Mouse (Mus musculus): ENCODE measurements around the gene Smc1b. TPM values are rescaled to one million over a fixed set of nuclear protein-coding genes. Genes with fewer than 3 reads are reported as not detected.

Gene Smc1b
- polyA plus RNA-seq (2014; fragmentation: Nextera tagmentation; extraction: Ambion mirVana) = 0.12 and 0.55 TPM in 2 replicates

DNA sequence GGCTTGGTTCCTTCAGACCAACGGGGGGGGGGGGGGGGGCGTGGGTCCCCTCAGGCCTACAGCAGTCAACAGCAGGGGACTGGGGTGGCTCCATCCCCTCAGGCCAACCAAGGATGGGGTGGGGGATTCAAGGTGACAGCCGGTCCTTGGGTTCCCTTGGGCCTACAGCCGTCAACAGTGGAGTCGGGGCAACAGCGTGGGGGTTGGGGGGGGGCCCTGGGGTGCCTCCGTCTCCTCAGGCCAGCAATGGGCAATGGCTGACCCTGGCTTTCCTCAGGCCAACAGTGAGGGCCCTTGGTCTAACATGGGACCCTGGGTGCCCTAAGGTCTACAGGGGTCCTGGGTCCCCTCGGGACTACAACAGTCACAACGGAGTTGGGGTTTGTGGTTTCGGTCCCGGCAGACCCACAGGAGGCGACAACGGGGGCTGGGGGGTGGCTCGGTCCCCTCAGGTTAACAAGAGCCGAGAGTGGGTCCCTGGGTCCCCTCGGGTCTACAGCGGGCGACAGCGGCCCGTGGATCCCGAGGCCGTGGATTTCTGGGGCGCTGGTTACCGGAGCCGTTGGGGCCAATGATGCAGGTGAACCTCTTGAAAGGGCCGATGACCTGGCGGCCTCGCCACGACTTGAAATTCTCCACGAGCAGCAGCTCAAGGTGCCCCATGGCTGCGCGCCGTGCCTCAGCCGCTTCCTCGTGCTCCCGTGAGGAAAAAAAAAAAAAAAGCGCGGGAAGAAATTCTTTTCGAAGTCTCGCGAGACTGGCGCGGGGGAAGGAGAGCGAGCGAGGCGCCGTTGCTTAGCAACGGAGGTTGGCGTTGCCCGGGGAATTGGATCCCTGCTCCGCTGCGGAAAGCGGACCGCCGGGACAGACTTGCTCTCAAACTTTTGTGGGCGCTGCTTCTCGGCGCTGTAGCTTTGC lies at the start of gene Smc1b, which contains the start of gene Ribc2:
Gene Smc1b, minus strand, starts transcription at position 690 of the 918 bp plus-strand sequence.
Gene Ribc2, plus strand, starts transcription at position 804 of the 918 bp plus-strand sequence.
- H3K9me3 ChIP-seq (ENCODE audit: control insufficient read depth, low read length) = no peaks in the 10 kb centered on the region
- ATAC-seq (ENCODE audit: low FRiP score, low TSS enrichment) (peak; percentile 24; the same call in 1 of the 2 replicates), DNase-seq (peak; percentile 96)
- WGBS = 33% methylated on average over 56 of the region's 58 CpGs
- no peaks in the 10 kb centered on the region for H3K27me3 ChIP-seq (ENCODE audit: control insufficient read depth, insufficient read depth, low read length)
- H3K4me3 ChIP-seq (replicated peaks; ENCODE audit: low read depth, low read length) = peak within 1 kb of the TSS; percentile 33
- H3K4me2 ChIP-seq (ENCODE audit: low read length) = peak within 1 kb of the TSS; percentile 61
- H3K36me3 ChIP-seq (ENCODE audit: control insufficient read depth, insufficient read depth, low read length) = no peaks in the 10 kb centered on the region
- no peak within 1 kb of the TSS for H3K27ac ChIP-seq (replicated peaks; ENCODE audit: low read depth, low read length)
- no peak within 1 kb of the TSS; the same call in 1 of the 2 replicates for H3K9ac ChIP-seq (replicated peaks; ENCODE audit: low read length)
- peaks cover 5% of the 10 kb centered on the region for H3K4me1 ChIP-seq (ENCODE audit: control insufficient read depth, insufficient read depth, low read length)

DNA sequence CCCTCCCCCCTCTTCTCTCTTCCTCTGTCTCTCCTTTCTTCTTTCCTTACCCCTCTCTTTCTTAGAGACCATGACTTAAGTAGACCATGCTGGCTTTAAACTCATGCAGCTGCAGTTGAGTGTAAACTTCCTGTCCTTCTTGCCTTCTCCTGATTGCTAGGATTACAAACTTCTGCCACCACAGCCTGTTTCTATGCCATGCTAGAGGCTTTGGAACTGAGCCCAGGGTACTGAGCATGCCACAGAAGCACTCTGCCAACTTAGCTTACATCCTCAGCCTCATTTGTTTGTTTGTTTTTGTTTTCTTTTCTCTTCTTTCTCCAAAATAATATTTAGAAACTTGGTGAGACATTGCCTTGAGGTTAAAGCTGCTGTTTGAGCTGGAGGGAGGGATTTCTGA lies 48.6 kb upstream of the Smc1b start:
- Histone ChIP-seq H3K27ac (replicated peaks; ENCODE audit: low read depth, low read length) (no peak overlapping the region), H3K4me2 (ENCODE audit: low read length) (no peak overlapping the region), H3K9ac (replicated peaks; ENCODE audit: low read length) (no peak overlapping the region), H3K27me3 (ENCODE audit: control insufficient read depth, insufficient read depth, low read length) (no peaks in the 10 kb centered on the region), H3K36me3 (ENCODE audit: control insufficient read depth, insufficient read depth, low read length) (no peaks in the 10 kb centered on the region), H3K9me3 (ENCODE audit: control insufficient read depth, low read length) (no peaks in the 10 kb centered on the region), H3K4me3 (replicated peaks; ENCODE audit: low read depth, low read length) (no peak overlapping the region), H3K4me1 (ENCODE audit: control insufficient read depth, insufficient read depth, low read length) (no peaks in the 10 kb centered on the region)
- ATAC-seq (ENCODE audit: low FRiP score, low TSS enrichment) = no peak
- DNase-seq = no peak

DNA sequence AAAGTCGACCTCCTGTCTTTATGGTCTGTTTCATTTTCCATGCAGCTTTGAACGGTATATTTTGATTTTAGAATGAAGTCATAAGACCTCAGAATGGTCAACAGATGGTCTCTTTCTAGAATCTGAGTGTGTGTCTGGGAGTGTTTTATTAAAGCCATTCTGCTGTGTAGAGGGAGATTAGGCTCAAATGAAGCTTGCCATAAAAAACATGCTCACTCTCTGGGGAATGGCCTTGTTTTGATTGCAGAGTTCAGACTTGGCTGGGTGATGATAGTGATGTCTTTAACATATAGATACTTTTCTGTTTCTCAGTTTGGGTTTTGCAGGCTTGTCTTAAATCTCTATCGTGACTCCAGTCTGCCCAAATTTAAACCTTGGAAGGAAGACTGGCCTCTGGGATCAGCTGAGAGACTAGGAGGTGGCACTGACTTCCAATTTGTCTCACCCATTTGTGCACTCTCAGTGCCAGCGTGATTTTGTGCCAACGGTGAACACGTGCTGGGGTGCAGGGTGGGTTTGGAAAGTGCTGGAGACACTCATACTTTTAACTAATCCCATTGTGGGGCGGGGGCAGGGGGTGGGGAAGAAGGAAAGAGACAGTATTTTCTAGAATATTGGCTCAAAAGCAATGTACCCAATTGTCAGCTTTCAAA lies 47.9 kb upstream of the Smc1b start:
- DNase-seq = peak; percentile 40
- Histone ChIP-seq H3K36me3 (ENCODE audit: control insufficient read depth, insufficient read depth, low read length) (no peaks in the 10 kb centered on the region), H3K4me3 (replicated peaks; ENCODE audit: low read depth, low read length) (no peak overlapping the region), H3K9ac (replicated peaks; ENCODE audit: low read length) (no peak overlapping the region), H3K4me1 (ENCODE audit: control insufficient read depth, insufficient read depth, low read length) (no peaks in the 10 kb centered on the region), H3K27me3 (ENCODE audit: control insufficient read depth, insufficient read depth, low read length) (no peaks in the 10 kb centered on the region), H3K9me3 (ENCODE audit: control insufficient read depth, low read length) (no peaks in the 10 kb centered on the region), H3K4me2 (ENCODE audit: low read length) (no peak overlapping the region), H3K27ac (replicated peaks; ENCODE audit: low read depth, low read length) (no peak overlapping the region)
- WGBS = 69% methylated on average over 7 of the region's 7 CpGs
- no peak for ATAC-seq (ENCODE audit: low FRiP score, low TSS enrichment)

DNA sequence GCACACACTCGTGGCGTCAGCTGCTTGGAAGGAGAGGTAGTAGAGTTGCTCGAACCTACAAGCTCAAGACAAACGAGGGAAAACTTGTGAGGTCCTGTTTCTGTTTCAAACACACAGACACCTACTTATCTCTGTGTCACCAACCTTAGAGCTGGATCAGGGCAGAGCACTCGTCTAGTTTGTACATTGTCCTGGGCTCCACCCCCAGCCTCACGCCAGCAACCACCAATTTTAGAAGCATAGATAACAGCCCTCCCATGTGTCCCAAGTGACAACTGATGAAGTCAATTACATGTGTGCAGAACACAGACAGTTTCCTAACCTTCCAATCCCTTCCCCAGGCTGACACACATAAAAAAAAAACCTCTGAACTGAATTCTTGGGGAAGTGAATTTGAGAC lies 46.4 kb upstream of the Smc1b start:
- Histone ChIP-seq H3K4me2 (ENCODE audit: low read length) (no peak overlapping the region), H3K27ac (replicated peaks; ENCODE audit: low read depth, low read length) (no peak overlapping the region), H3K4me1 (ENCODE audit: control insufficient read depth, insufficient read depth, low read length) (no peaks in the 10 kb centered on the region), H3K4me3 (replicated peaks; ENCODE audit: low read depth, low read length) (no peak overlapping the region), H3K36me3 (ENCODE audit: control insufficient read depth, insufficient read depth, low read length) (no peaks in the 10 kb centered on the region), H3K9ac (replicated peaks; ENCODE audit: low read length) (no peak overlapping the region), H3K9me3 (ENCODE audit: control insufficient read depth, low read length) (no peaks in the 10 kb centered on the region), H3K27me3 (ENCODE audit: control insufficient read depth, insufficient read depth, low read length) (no peaks in the 10 kb centered on the region)
- ATAC-seq (ENCODE audit: low FRiP score, low TSS enrichment) = no peak
- no peak for DNase-seq
- WGBS = 80% methylated on average over 6 of the region's 6 CpGs

DNA sequence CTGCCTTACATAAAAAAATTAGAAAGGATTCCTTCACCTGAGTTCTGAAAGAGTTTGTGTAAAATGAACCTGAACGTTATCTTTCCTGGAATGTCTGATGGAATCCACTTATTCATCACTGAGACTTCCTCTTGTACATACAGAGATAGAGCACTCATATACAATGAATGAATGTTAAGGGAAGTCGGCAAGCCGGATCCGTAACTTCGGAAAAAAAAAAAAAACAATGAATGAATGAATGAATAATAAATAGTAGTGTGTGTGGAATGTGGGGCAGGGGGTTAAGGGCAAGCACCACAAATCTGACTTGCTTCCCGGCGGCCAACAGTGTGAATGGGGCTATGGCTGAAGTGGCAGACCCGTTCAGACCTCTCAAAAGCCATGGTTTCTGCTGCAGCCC lies 45.8 kb upstream of the Smc1b start:
- 75% methylated on average over 8 of the region's 8 CpGs for WGBS
- DNase-seq = peak; percentile 89
- no peaks in the 10 kb centered on the region for H3K27me3 ChIP-seq (ENCODE audit: control insufficient read depth, insufficient read depth, low read length)
- no peak overlapping the region for H3K4me3 ChIP-seq (replicated peaks; ENCODE audit: low read depth, low read length)
- H3K4me1 ChIP-seq (ENCODE audit: control insufficient read depth, insufficient read depth, low read length) = no peaks in the 10 kb centered on the region
- no peaks in the 10 kb centered on the region for H3K9me3 ChIP-seq (ENCODE audit: control insufficient read depth, low read length)
- no peak overlapping the region for H3K4me2 ChIP-seq (ENCODE audit: low read length)
- no peak overlapping the region for H3K9ac ChIP-seq (replicated peaks; ENCODE audit: low read length)
- no peak for ATAC-seq (ENCODE audit: low FRiP score, low TSS enrichment)
- no peaks in the 10 kb centered on the region for H3K36me3 ChIP-seq (ENCODE audit: control insufficient read depth, insufficient read depth, low read length)
- H3K27ac ChIP-seq (replicated peaks; ENCODE audit: low read depth, low read length) = no peak overlapping the region

DNA sequence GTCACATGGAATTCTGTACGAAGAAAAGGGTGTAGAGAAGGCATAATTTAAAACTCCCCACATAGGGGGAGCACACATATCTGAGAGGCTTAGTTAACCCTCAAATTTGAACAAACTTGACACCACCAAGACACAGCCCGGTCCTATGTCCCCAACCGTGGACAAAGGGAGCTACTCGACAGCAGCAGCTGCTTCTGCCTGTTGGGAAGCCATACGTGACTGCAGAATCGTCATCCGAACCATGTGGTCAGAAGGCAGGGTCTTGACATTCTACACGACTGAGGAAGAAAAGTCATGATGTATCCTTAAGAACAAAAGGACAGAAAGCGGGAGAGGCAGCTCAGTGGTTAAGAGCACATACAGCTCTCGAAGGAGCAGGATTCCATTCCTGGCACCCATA lies 42.3 kb upstream of the Smc1b start:
- WGBS = 82% methylated on average over 10 of the region's 10 CpGs
- H3K9ac ChIP-seq (replicated peaks; ENCODE audit: low read length) = no peak overlapping the region
- no peaks in the 10 kb centered on the region for H3K27me3 ChIP-seq (ENCODE audit: control insufficient read depth, insufficient read depth, low read length)
- H3K4me3 ChIP-seq (replicated peaks; ENCODE audit: low read depth, low read length) = no peak overlapping the region
- no peaks in the 10 kb centered on the region for H3K4me1 ChIP-seq (ENCODE audit: control insufficient read depth, insufficient read depth, low read length)
- H3K4me2 ChIP-seq (ENCODE audit: low read length) = no peak overlapping the region
- H3K9me3 ChIP-seq (ENCODE audit: control insufficient read depth, low read length) = no peaks in the 10 kb centered on the region
- DNase-seq = no peak
- no peak overlapping the region for H3K27ac ChIP-seq (replicated peaks; ENCODE audit: low read depth, low read length)
- ATAC-seq (ENCODE audit: low FRiP score, low TSS enrichment) = no peak
- H3K36me3 ChIP-seq (ENCODE audit: control insufficient read depth, insufficient read depth, low read length) = no peaks in the 10 kb centered on the region

DNA sequence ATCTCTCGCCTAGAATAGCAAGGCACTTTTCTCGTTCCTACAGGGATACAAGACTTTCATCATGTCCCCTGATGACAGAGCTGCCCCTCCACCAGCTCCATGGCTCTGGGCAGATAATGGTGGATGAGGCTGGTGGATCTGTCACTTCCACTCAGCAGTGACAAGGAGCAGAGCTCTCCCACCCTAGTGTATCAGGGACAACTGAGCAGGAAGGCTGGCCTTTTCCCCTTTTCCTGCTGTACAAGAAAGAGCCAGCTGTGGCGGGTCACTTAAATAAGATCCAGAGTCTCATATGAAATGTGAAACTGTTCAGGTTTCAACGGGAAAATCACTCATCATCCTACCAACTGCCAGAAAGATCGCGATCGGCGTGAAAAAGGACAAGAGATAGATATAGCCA lies 41.7 kb upstream of the Smc1b start:
- H3K4me2 ChIP-seq (ENCODE audit: low read length) = no peak overlapping the region
- ATAC-seq (ENCODE audit: low FRiP score, low TSS enrichment) = no peak
- no peak for DNase-seq
- no peaks in the 10 kb centered on the region for H3K9me3 ChIP-seq (ENCODE audit: control insufficient read depth, low read length)
- no peak overlapping the region for H3K9ac ChIP-seq (replicated peaks; ENCODE audit: low read length)
- 88% methylated on average over 8 of the region's 8 CpGs for WGBS
- no peak overlapping the region for H3K4me3 ChIP-seq (replicated peaks; ENCODE audit: low read depth, low read length)
- no peaks in the 10 kb centered on the region for H3K27me3 ChIP-seq (ENCODE audit: control insufficient read depth, insufficient read depth, low read length)
- H3K27ac ChIP-seq (replicated peaks; ENCODE audit: low read depth, low read length) = no peak overlapping the region
- no peaks in the 10 kb centered on the region for H3K36me3 ChIP-seq (ENCODE audit: control insufficient read depth, insufficient read depth, low read length)
- no peaks in the 10 kb centered on the region for H3K4me1 ChIP-seq (ENCODE audit: control insufficient read depth, insufficient read depth, low read length)

DNA sequence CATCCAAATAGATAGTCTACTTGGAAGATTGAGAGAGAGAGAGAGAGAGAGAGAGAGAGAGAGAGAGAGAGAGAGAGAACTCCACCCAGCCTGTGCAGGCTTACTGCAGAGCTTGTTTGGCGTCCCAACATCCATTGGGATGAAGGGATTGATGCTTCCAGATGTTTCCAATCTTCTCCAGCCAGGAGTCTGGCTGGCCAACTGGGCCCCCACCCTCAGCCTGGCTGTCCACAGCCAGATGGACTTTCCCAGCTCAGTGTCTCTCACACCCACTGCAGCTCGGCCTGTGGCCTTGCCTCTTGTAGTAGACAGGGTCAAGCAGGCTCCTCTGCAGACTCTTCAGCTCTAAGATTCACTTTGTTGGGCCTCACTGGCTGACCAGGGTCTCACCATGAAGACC lies 40.3 kb upstream of the Smc1b start:
- Histone ChIP-seq H3K27me3 (ENCODE audit: control insufficient read depth, insufficient read depth, low read length) (no peaks in the 10 kb centered on the region), H3K27ac (replicated peaks; ENCODE audit: low read depth, low read length) (no peak overlapping the region), H3K9me3 (ENCODE audit: control insufficient read depth, low read length) (no peaks in the 10 kb centered on the region), H3K4me2 (ENCODE audit: low read length) (no peak overlapping the region), H3K4me3 (replicated peaks; ENCODE audit: low read depth, low read length) (no peak overlapping the region), H3K9ac (replicated peaks; ENCODE audit: low read length) (no peak overlapping the region), H3K36me3 (ENCODE audit: control insufficient read depth, insufficient read depth, low read length) (no peaks in the 10 kb centered on the region), H3K4me1 (ENCODE audit: control insufficient read depth, insufficient read depth, low read length) (peaks cover 2% of the 10 kb centered on the region)
- DNase-seq = no peak
- no peak for ATAC-seq (ENCODE audit: low FRiP score, low TSS enrichment)
- WGBS = 93% methylated on average over 2 of the region's 2 CpGs

Data from midbrain, embryonic 14.5 days (tissue).